Mouse (Mus musculus) Patski (cell line): ENCODE data around the gene Glipr2. TPM values are rescaled to one million over a fixed set of nuclear protein-coding genes. Genes with fewer than 3 reads are reported as not detected.

Source experiments
- ATAC-seq: fragments of 100-300 bp; one replicate; pipeline ENCODE4 v1.8.0; 2021
- CTCF ChIA-PET: fragments of 350-600 bp; sonication (Branson Sonifier 250); formaldehyde crosslinking; loops from one replicate; lab custom pipeline; 2022; ENCODE audit warnings: inconsistent platforms; lab: Charles Lee
- POLR2A ChIA-PET: fragments of 350-600 bp; sonication (Branson Sonifier 250); formaldehyde crosslinking; loops from one replicate; lab custom pipeline; 2022; ENCODE audit warnings: antibody characterized with exemption, inconsistent platforms; lab: Charles Lee
- DNase-seq: peaks from one replicate; pipeline ENCODE4 v3.0.0-alpha.2; 2011; ENCODE audit warnings: low read depth, low spot score
- H3K27me3 ChIP-seq: fragments of 371-371 bp; one replicate; pipeline ENCODE4 v1.5.1; 2021
- CTCF ChIP-seq: fragments of 100-300 bp; IDR thresholded peaks from one replicate; pipeline ENCODE4 v1.5.1; 2021
- in situ Hi-C: fragments of 300-500 bp; cut with MboI; formaldehyde crosslinking; loops from 3 replicates; pipeline ENCODE4 v1.11.1; 2018; ENCODE audit warnings: low pct_unique_long_range_greater_than_20kb, mixed read lengths
- polyA plus RNA-seq: library from polyadenylated mRNA; unstranded; gene quantifications from one replicate; pipeline ENCODE4 v1.2.3, GENCODE M21; 2021

Gene Glipr2
- polyA plus RNA-seq, 1 experiment from 2014 or later: 58.5 TPM

- DNase-seq (no peak), ATAC-seq (no peak)
- no peak for TF ChIP-seq CTCF
- ChIA-PET POLR2A (interaction anchor here (2.3 kb wide), 1 partner anchor 22 kb away, joined by 6 read pairs; the partner anchor contains the start of gene Glipr2), CTCF (interaction anchor here (1.7 to 5.4 kb wide), 2 partner anchors 54 to 73 kb away, joined by 5 to 49 read pairs; no protein-coding TSS in a partner anchor)
- in situ Hi-C loops: loop anchor here (5.0 kb wide), 1 partner anchor 52 kb away; no protein-coding TSS in a partner anchor
- no peaks in the 10 kb centered on the region for H3K27me3 ChIP-seq
Observed at GRCm38 (mm10) chr4:43979746-43980145, 22.5 kb downstream of the Glipr2 start.

- ChIA-PET CTCF (interaction anchor here (1.7 to 5.4 kb wide), 2 partner anchors 54 to 74 kb away, joined by 5 to 49 read pairs; no protein-coding TSS in a partner anchor), POLR2A (interaction anchor here (1.5 to 2.3 kb wide), 2 partner anchors 12 to 23 kb away, joined by 5 to 6 read pairs; partner anchors contain the start of gene Glipr2)
- no peak for TF ChIP-seq CTCF
- no peaks in the 10 kb centered on the region for H3K27me3 ChIP-seq
- ATAC-seq: no peak
- in situ Hi-C loops: loop anchor here (5.0 kb wide), 1 partner anchor 53 kb away; no protein-coding TSS in a partner anchor
- no peak for DNase-seq
Observed at GRCm38 (mm10) chr4:43980236-43980635, 23.0 kb downstream of the Glipr2 start.

- in situ Hi-C loops: loop anchor here (5.0 kb wide), 1 partner anchor 54 kb away; no protein-coding TSS in a partner anchor
- CTCF ChIA-PET: interaction anchor here (0.9 to 5.4 kb wide), 3 partner anchors 24 to 74 kb away, joined by 4 to 49 read pairs (median 5); partner anchors contain the start of gene Glipr2
- TF ChIP-seq CTCF: no peak
- ATAC-seq (no peak), DNase-seq (no peak)
- POLR2A ChIA-PET: interaction anchor here (1.5 kb wide), 1 partner anchor 12 kb away, joined by 5 read pairs; no protein-coding TSS in a partner anchor
- H3K27me3 ChIP-seq: no peaks in the 10 kb centered on the region
Observed at GRCm38 (mm10) chr4:43980846-43981245, 23.6 kb downstream of the Glipr2 start.

- POLR2A ChIA-PET: interaction anchor here (1.5 kb wide), 1 partner anchor 13 kb away, joined by 5 read pairs; no protein-coding TSS in a partner anchor
- ATAC-seq: no peak
- DNase-seq: no peak
Observed at GRCm38 (mm10) chr4:43981251-43981650, 24.1 kb downstream of the Glipr2 start.

GRCm38 (mm10) chr4:43982053-43982732 lies 25.0 kb downstream of the Glipr2 start:
- DNase-seq (no peak), ATAC-seq (peak; percentile 88)
- TF ChIP-seq CTCF: peak; percentile 80
- ChIA-PET POLR2A (interaction anchor here (0.9 to 1.1 kb wide), 3 partner anchors 25 to 66 kb away, joined by 3 to 4 read pairs (median 3); partner anchors contain the start of gene Glipr2), CTCF (interaction anchor here (0.7 to 5.4 kb wide), 7 partner anchors 16 to 75 kb away, joined by 3 to 49 read pairs (median 3); no protein-coding TSS in a partner anchor)
- in situ Hi-C loops: loop anchor here (5.0 kb wide), 1 partner anchor 55 kb away; no protein-coding TSS in a partner anchor
- H3K27me3 ChIP-seq: no peaks in the 10 kb centered on the region

More at GRCm38 (mm10) chr4:43981251-43981650, 24.1 kb downstream of the Glipr2 start:
- CTCF ChIA-PET: interaction anchor here (0.8 to 5.4 kb wide), 3 partner anchors 15 to 55 kb away, joined by 3 to 49 read pairs (median 4); partner anchors contain the start of gene Glipr2
- no peak for TF ChIP-seq CTCF
- in situ Hi-C loops: loop anchor here (5.0 kb wide), 1 partner anchor 54 kb away; no protein-coding TSS in a partner anchor
- no peaks in the 10 kb centered on the region for H3K27me3 ChIP-seq

- TF ChIP-seq CTCF: no peak
- DNase-seq (no peak), ATAC-seq (no peak)
- H3K27me3 ChIP-seq: no peaks in the 10 kb centered on the region
- CTCF ChIA-PET: interaction anchor here (0.9 to 5.4 kb wide), 4 partner anchors 37 to 76 kb away, joined by 3 to 49 read pairs (median 3); no protein-coding TSS in a partner anchor
- POLR2A ChIA-PET: interaction anchor here (0.9 to 1.1 kb wide), 2 partner anchors 26 to 61 kb away, joined by 3 read pairs; partner anchors contain the start of gene Glipr2
- in situ Hi-C loops: loop anchor here (5.0 kb wide), 1 partner anchor 56 kb away; no protein-coding TSS in a partner anchor
Observed at GRCm38 (mm10) chr4:43983181-43983580, 26.0 kb downstream of the Glipr2 start, which contains the start of gene Ccin. Gene Ccin, plus strand, starts transcription at chr4:43983483.

- DNase-seq (no peak), ATAC-seq (no peak)
- no peaks in the 10 kb centered on the region for H3K27me3 ChIP-seq
- in situ Hi-C loops: loop anchor here (5.0 kb wide), 1 partner anchor 56 kb away; no protein-coding TSS in a partner anchor
- TF ChIP-seq CTCF: no peak
- POLR2A ChIA-PET: no interaction called here
- CTCF ChIA-PET: interaction anchor here (1.6 to 5.4 kb wide), 2 partner anchors 58 to 77 kb away, joined by 3 to 49 read pairs; no protein-coding TSS in a partner anchor
Observed at GRCm38 (mm10) chr4:43983756-43984155, 26.6 kb downstream of the Glipr2 start.

GRCm38 (mm10) chr4:43984326-43984725 lies 27.1 kb downstream of the Glipr2 start:
- H3K27me3 ChIP-seq: no peaks in the 10 kb centered on the region
- ATAC-seq (no peak), DNase-seq (no peak)
- in situ Hi-C loops: loop anchor here (5.0 kb wide), 1 partner anchor 57 kb away; no protein-coding TSS in a partner anchor
- ChIA-PET CTCF (no interaction called here), POLR2A (no interaction called here)
- no peak for TF ChIP-seq CTCF

GRCm38 (mm10) chr4:43988976-43989375 lies 31.8 kb downstream of the Glipr2 start:
- ATAC-seq: no peak
- in situ Hi-C loops: no loop called here
- no peak for TF ChIP-seq CTCF
- no peaks in the 10 kb centered on the region for H3K27me3 ChIP-seq
- CTCF ChIA-PET: interaction anchor here (1.0 kb wide), 1 partner anchor 11 kb away, joined by 4 read pairs; no protein-coding TSS in a partner anchor
- POLR2A ChIA-PET: no interaction called here
- no peak for DNase-seq

- POLR2A ChIA-PET: interaction anchor here (0.8 kb wide), 1 partner anchor 30 kb away, joined by 3 read pairs; no protein-coding TSS in a partner anchor
- DNase-seq (no peak), ATAC-seq (no peak)
- H3K27me3 ChIP-seq: no peaks in the 10 kb centered on the region
- CTCF ChIA-PET: no interaction called here
- no peak for TF ChIP-seq CTCF
- in situ Hi-C loops: no loop called here
Observed at GRCm38 (mm10) chr4:43993072-43993471, 35.9 kb downstream of the Glipr2 start.
